Mouse (Mus musculus) MEL (cell line): ENCODE results near the gene Pop5.

ENCODE experiments used
- CTCF ChIP-seq, 3 experiments: IDR thresholded peaks in 2 of 3; conservative IDR thresholded peaks in 1 of 3; 2 replicates each; pipeline ENCODE4 v1.5.1; 2011 to 2012; ENCODE audit warnings: low read length in 3 of 3, low read depth in 2 of 3, mild to moderate bottlenecking in 2 of 3, improper control_type of control experiment in 1 of 3, inconsistent platforms in 1 of 3, mixed read lengths in 1 of 3, moderate library complexity in 1 of 3; ENCODE audit not compliant: control insufficient read depth in 1 of 3, insufficient read depth in 1 of 3, poor library complexity in 1 of 3, severe bottlenecking in 1 of 3
- GABPA ChIP-seq: IDR thresholded peaks from 2 replicates; pipeline ENCODE4 v1.6.1; 2012; ENCODE audit warnings: low read depth, mild to moderate bottlenecking, inconsistent platforms, low read length, improper control_type of control experiment, moderate library complexity
- KAT2A ChIP-seq: conservative IDR thresholded peaks from 2 replicates; pipeline ENCODE4 v1.6.1; 2012; ENCODE audit warnings: low read depth, low read length, improper control_type of control experiment, inconsistent platforms
- MAFK ChIP-seq: IDR thresholded peaks from 2 replicates; pipeline ENCODE4 v1.6.1; 2011; ENCODE audit warnings: low read depth, mild to moderate bottlenecking, low read length, improper control_type of control experiment, borderline replicate concordance
- MAX ChIP-seq: IDR thresholded peaks from 2 replicates; pipeline ENCODE4 v1.6.1; 2011; ENCODE audit warnings: low read length, improper control_type of control experiment
- MXI1 ChIP-seq: IDR thresholded peaks from 2 replicates; pipeline ENCODE4 v1.6.1; 2011; ENCODE audit warnings: mild to moderate bottlenecking, low read depth, low read length, improper control_type of control experiment
- POLR2A ChIP-seq, 2 experiments: IDR thresholded peaks; 2 replicates each; pipeline ENCODE4 v1.6.1; 2011 to 2012; ENCODE audit warnings: low read length in 2 of 2, mild to moderate bottlenecking in 2 of 2, control low read depth in 1 of 2, improper control_type of control experiment in 1 of 2, low read depth in 1 of 2, moderate library complexity in 1 of 2; ENCODE audit not compliant: control insufficient read depth in 1 of 2, insufficient read depth in 1 of 2, poor library complexity in 1 of 2
- POLR2AphosphoS5 ChIP-seq: IDR thresholded peaks from 2 replicates; pipeline ENCODE4 v1.6.1; 2012; ENCODE audit warnings: low read depth, borderline replicate concordance, mild to moderate bottlenecking, inconsistent platforms, low read length, moderate library complexity, mixed read lengths
- ZNF384 ChIP-seq: IDR thresholded peaks from 2 replicates; pipeline ENCODE4 v1.6.1; 2012; ENCODE audit warnings: low read depth, mild to moderate bottlenecking, inconsistent platforms, low read length, improper control_type of control experiment

DNA sequence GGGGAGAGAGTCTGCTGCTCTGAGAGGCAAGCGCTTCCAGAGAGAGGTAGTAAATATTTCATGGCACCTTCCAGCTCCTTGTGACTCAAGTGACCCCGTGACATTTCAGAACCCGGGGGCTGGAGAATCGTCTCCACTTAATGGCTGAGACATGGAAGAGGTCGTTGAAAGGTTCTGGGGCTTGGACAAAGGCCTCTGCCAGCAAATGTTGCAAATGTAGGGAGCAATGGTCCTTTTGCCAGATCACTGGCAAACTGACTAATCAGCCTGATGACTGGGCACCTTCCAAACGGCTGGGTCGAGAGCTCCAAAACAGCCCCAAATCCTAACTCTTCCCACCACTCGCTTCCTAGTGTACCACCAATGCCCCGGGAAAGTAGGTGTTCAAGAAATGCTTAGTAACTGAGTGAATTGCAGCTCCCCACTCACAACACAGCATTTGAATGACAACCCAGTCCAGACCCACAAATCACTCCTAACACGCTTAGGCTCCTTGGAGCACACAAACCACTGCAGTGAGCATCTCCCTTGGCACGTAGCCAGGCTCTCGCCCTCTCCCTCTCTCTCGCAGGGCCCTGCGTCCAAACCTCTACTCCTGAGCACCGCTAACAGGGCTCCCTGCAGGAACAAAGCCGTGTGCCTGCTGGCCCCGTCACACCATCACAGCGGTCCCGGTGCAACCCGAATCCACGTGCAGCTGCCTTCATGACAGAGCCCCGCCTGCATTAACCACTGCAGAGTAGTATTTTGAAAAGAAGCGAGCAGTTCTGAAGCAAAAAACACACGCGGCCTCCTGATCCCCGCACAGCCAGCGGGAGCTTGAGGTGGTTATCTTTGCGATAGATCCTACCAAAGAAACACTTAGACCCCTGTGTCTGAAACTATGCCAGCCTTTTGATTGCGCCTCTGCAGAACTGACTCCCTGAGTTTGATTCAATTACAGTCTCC is 43.5 kb upstream of the Pop5 start:
- no peak for TF ChIP-seq CTCF (IDR thresholded peaks at IDR 0.05 in 2 of 3, conservative IDR thresholded peaks at IDR 0.05 in 1 of 3; ENCODE audit: control insufficient read depth in 1 of 3, insufficient read depth in 1 of 3, low read depth in 2 of 3, low read length in 3 of 3, poor library complexity in 1 of 3, severe bottlenecking in 1 of 3)
- no peak for TF ChIP-seq GABPA
- TF ChIP-seq MAFK, result no peak
- TF ChIP-seq ZNF384, result no peak
- TF ChIP-seq KAT2A, result no peak
- no peak for TF ChIP-seq POLR2A (IDR thresholded peaks at IDR 0.05; ENCODE audit: control insufficient read depth in 1 of 2, insufficient read depth in 1 of 2, low read depth in 1 of 2, low read length in 2 of 2, poor library complexity in 1 of 2)
- no peak for TF ChIP-seq POLR2AphosphoS5
- no peak for TF ChIP-seq MXI1
- no peak for TF ChIP-seq MAX
